ENCODE assay signal across 21 mouse cellular contexts in the genomic region with DNA sequence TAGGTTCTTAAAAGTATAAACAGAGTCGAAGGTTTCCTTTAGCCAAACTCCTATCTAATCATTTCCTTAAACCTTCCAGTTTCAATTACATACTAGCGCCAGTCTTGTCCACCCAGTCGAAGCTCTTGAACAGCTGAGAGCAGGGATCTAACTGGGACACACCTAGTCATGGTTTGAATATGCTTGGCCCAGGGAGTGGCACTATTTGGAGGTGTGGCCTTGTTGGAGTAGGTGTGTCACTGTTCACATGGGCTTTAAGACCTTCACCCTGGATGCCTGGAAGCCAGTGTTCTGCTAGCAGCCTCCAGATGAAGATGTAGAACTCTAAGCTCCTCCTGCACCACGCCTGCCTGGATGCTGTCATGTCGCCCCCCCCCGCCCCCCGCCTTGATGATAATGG.
DNase-seq lines count a peak whose midpoint lies in the region; ATAC-seq and TF ChIP-seq lines count a peak whose summit lies in the region.
"Had no signal": no experiment of that assay in that cellular context is flagged by ENCODE, and none has a peak within 500 bp of the region (broad histone marks: within the 10 kb centered on the region; RNA-seq: fewer than 3 reads in every experiment).

No protein-coding gene starts in this region.

- no peak overlapping the region for H3K27ac ChIP-seq in hindbrain, embryonic 15.5 days (replicated peaks)
- no peak overlapping the region for H3K27ac ChIP-seq in hindbrain, embryonic 12.5 days
- no peak overlapping the region for H3K27ac ChIP-seq in intestine, postnatal 0 days (ENCODE audit: low read depth, low read length)
- no peak overlapping the region for H3K27ac ChIP-seq in stomach, postnatal 0 days (replicated peaks)
- H3K27ac ChIP-seq: embryonic facial prominence, embryonic 15.5 days; forebrain, embryonic 10.5 days; forebrain, embryonic 15.5 days; heart, embryonic 13.5 days had no signal

- no peaks in the 10 kb centered on the region for H3K36me3 ChIP-seq in hindbrain, embryonic 15.5 days
- H3K36me3 ChIP-seq in hindbrain, embryonic 12.5 days, result peaks cover 8% of the 10 kb centered on the region; the same call in 1 of the 2 replicates
- H3K36me3 ChIP-seq in intestine, postnatal 0 days (ENCODE audit: control insufficient read depth, insufficient read depth), result peaks cover 12% of the 10 kb centered on the region; the same call in 1 of the 2 replicates
- H3K36me3 ChIP-seq in stomach, postnatal 0 days (ENCODE audit: control insufficient read depth, insufficient read depth, low read length), result no peaks in the 10 kb centered on the region
- H3K36me3 ChIP-seq: embryonic facial prominence, embryonic 15.5 days; forebrain, embryonic 15.5 days had no signal

- no peaks in the 10 kb centered on the region for H3K27me3 ChIP-seq in hindbrain, embryonic 15.5 days
- H3K27me3 ChIP-seq in hindbrain, embryonic 12.5 days, result no peaks in the 10 kb centered on the region
- H3K27me3 ChIP-seq in intestine, postnatal 0 days (replicated peaks; ENCODE audit: control insufficient read depth, insufficient read depth, low read length), result no peaks in the 10 kb centered on the region
- H3K27me3 ChIP-seq in stomach, postnatal 0 days (ENCODE audit: control insufficient read depth, insufficient read depth, low read length), result no peaks in the 10 kb centered on the region
- H3K27me3 ChIP-seq: embryonic facial prominence, embryonic 15.5 days; forebrain, embryonic 15.5 days; heart, embryonic 13.5 days had no signal

- peak; percentile 45 for DNase-seq in ZHBTc4 (ENCODE audit: low read depth, low spot score)
- peak; percentile 56 for DNase-seq in stomach, postnatal 0 days (ENCODE audit: low spot score)
- no peak for DNase-seq in left cerebral cortex, postnatal 25 days (ENCODE audit: low spot score in 2 of 2)
- no peak for DNase-seq in layer of hippocampus, adult 18-20 months (ENCODE audit: low spot score in 2 of 2)
- DNase-seq: adrenal gland, adult 2 months; adrenal gland, postnatal 36 days; B cell, adult 2 months; cerebellum, adult 2 months; cerebellum, postnatal 10 days; gastrocnemius, postnatal 36 days; heart, adult 11 months; heart, postnatal 36 days had no signal

- H3K9ac ChIP-seq in hindbrain, embryonic 15.5 days, result no peak overlapping the region
- no peak overlapping the region for H3K9ac ChIP-seq in hindbrain, embryonic 12.5 days
- H3K9ac ChIP-seq in intestine, postnatal 0 days (ENCODE audit: low read depth, low read length), result no peak overlapping the region
- no peak overlapping the region for H3K9ac ChIP-seq in stomach, postnatal 0 days (ENCODE audit: low read length)
- H3K9ac ChIP-seq: embryonic facial prominence, embryonic 15.5 days; forebrain, embryonic 15.5 days; heart, embryonic 13.5 days had no signal

- H3K4me3 ChIP-seq in hindbrain, embryonic 15.5 days, result no peak overlapping the region
- H3K4me3 ChIP-seq in hindbrain, embryonic 12.5 days, result no peak overlapping the region
- H3K4me3 ChIP-seq in intestine, postnatal 0 days (ENCODE audit: low read depth, low read length), result no peak overlapping the region
- no peak overlapping the region for H3K4me3 ChIP-seq in stomach, postnatal 0 days (ENCODE audit: low read depth, low read length)
- H3K4me3 ChIP-seq: embryonic facial prominence, embryonic 15.5 days; erythroblast, embryonic 14.5 days; forebrain, embryonic 10.5 days; forebrain, embryonic 15.5 days; heart, embryonic 13.5 days had no signal

- no peak for TF ChIP-seq CTCF in intestine, postnatal 0 days (IDR thresholded peaks at IDR 0.05; ENCODE audit: low read depth)
- no peak for TF ChIP-seq CTCF in stomach, postnatal 0 days (IDR thresholded peaks at IDR 0.05; ENCODE audit: low read depth)

- H3K9me3 ChIP-seq in hindbrain, embryonic 15.5 days, result no peaks in the 10 kb centered on the region
- no peaks in the 10 kb centered on the region for H3K9me3 ChIP-seq in hindbrain, embryonic 12.5 days (replicated peaks)
- no peaks in the 10 kb centered on the region for H3K9me3 ChIP-seq in intestine, postnatal 0 days (ENCODE audit: control insufficient read depth)
- no peaks in the 10 kb centered on the region for H3K9me3 ChIP-seq in stomach, postnatal 0 days (ENCODE audit: control insufficient read depth, low read length)
- H3K9me3 ChIP-seq: embryonic facial prominence, embryonic 15.5 days; forebrain, embryonic 10.5 days; forebrain, embryonic 15.5 days; heart, embryonic 13.5 days had no signal

- intact Hi-C loops in left cerebral cortex, postnatal 25 days (cut with DNase I), result no loop called here

- no peak for TF ChIP-seq EP300 in stomach, postnatal 0 days (optimal IDR thresholded peaks at IDR 0.05)

- peak; percentile 30; the same call in 1 of the 2 replicates for ATAC-seq in hindbrain, embryonic 15.5 days (ENCODE audit: low FRiP score, low read depth)
- no peak for ATAC-seq in hindbrain, embryonic 12.5 days (ENCODE audit: low FRiP score)
- ATAC-seq in intestine, postnatal 0 days, result peak; percentile 45
- ATAC-seq in stomach, postnatal 0 days (ENCODE audit: low FRiP score, low TSS enrichment), result peak; percentile 89
- ATAC-seq: CD4-positive, CD25-positive, alpha-beta regulatory T cell, adult 4 months; forebrain, embryonic 15.5 days had no signal

- H3K4me2 ChIP-seq in hindbrain, embryonic 15.5 days, result no peak overlapping the region
- H3K4me2 ChIP-seq in hindbrain, embryonic 12.5 days (replicated peaks), result no peak overlapping the region
- H3K4me2 ChIP-seq in intestine, postnatal 0 days (replicated peaks; ENCODE audit: low read depth), result no peak overlapping the region
- no peak overlapping the region for H3K4me2 ChIP-seq in stomach, postnatal 0 days (replicated peaks; ENCODE audit: low read depth)
- H3K4me2 ChIP-seq: embryonic facial prominence, embryonic 15.5 days; forebrain, embryonic 15.5 days; heart, embryonic 13.5 days had no signal

- H3K4me1 ChIP-seq in hindbrain, embryonic 15.5 days (replicated peaks), result peaks cover 13% of the 10 kb centered on the region
- peaks cover 9% of the 10 kb centered on the region for H3K4me1 ChIP-seq in hindbrain, embryonic 12.5 days
- no peaks in the 10 kb centered on the region; the same call in 1 of the 2 replicates for H3K4me1 ChIP-seq in intestine, postnatal 0 days (replicated peaks; ENCODE audit: control insufficient read depth, insufficient read depth, low read length)
- H3K4me1 ChIP-seq in stomach, postnatal 0 days (replicated peaks; ENCODE audit: control insufficient read depth, insufficient read depth), result no peaks in the 10 kb centered on the region; the same call in 1 of the 2 replicates

- 94% methylated on average over 7 of the region's 7 CpGs for WGBS in hindbrain, embryonic 15.5 days
- 97% methylated on average over 7 of the region's 7 CpGs for WGBS in hindbrain, embryonic 12.5 days
- 71% methylated on average over 7 of the region's 7 CpGs for WGBS in intestine, postnatal 0 days
- 74% methylated on average over 7 of the region's 7 CpGs for WGBS in stomach, postnatal 0 days

Comparison
In these comparisons a context has a peak if more than half of its experiments do, and no peak if none do; other contexts are left out.
1. DNase-seq: peak in ZHBTc4 (single experiment) and stomach, postnatal 0 days (single experiment); none in left cerebral cortex, postnatal 25 days (0 of 2) and layer of hippocampus, adult 18-20 months (0 of 2).